In the genomic region with DNA sequence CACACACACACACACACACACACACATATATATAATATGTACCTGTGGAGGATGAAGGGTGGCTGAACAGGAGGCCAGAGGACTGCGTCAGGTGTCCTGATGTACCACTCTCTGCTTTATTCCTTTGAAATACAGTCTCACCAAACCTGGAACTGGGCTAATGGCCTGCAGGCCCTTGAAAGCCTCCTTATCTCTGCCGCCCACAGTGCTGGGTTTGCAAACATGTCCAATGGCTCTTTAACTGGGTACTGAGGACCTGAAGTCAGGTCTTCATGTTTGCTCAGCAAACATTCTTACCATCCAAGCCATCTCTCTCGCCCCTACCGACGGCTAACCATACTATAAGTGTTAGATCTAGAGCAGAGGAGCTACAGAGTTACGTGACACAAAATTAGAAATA, we compare ENCODE assay signal across 9 mouse cellular contexts. TPM values are rescaled to one million over a fixed set of nuclear protein-coding genes. Genes with fewer than 3 reads are reported as not detected.
DNase-seq lines count a peak whose midpoint lies in the region; ATAC-seq and TF ChIP-seq lines count a peak whose summit lies in the region.
"Had no signal": no experiment of that assay in that cellular context is flagged by ENCODE, and none has a peak within 500 bp of the region (broad histone marks: within the 10 kb centered on the region; RNA-seq: fewer than 3 reads in every experiment).

No protein-coding gene starts in this region.

- no peaks in the 10 kb centered on the region for H3K27me3 ChIP-seq in heart, embryonic 14.5 days (ENCODE audit: control insufficient read depth, insufficient read depth, low read length)
- H3K27me3 ChIP-seq in CH12.LX (replicated peaks) = no peaks in the 10 kb centered on the region
- H3K27me3 ChIP-seq in liver, postnatal 0 days (ENCODE audit: insufficient read depth, low read length) = no peaks in the 10 kb centered on the region
- no peaks in the 10 kb centered on the region for H3K27me3 ChIP-seq in hindbrain, embryonic 14.5 days (ENCODE audit: control insufficient read depth, insufficient read depth, low read length)
- no peaks in the 10 kb centered on the region for H3K27me3 ChIP-seq in midbrain, embryonic 13.5 days

- ATAC-seq in heart, embryonic 14.5 days (ENCODE audit: insufficient number of reproducible peaks, insufficient read depth, low FRiP score, low read depth) = no peak
- peak; percentile 33 for ATAC-seq in liver, postnatal 0 days
- no peak for ATAC-seq in hindbrain, embryonic 14.5 days (ENCODE audit: low FRiP score)
- no peak for ATAC-seq in midbrain, embryonic 13.5 days

- no peak for TF ChIP-seq CTCF in CH12.LX (conservative IDR thresholded peaks at IDR 0.05 in 1 of 2, IDR thresholded peaks at IDR 0.05 in 1 of 2; ENCODE audit: low read depth in 2 of 2, low read length in 2 of 2)
- no peak for TF ChIP-seq CTCF in embryonic fibroblast, embryonic 13.5 days (IDR thresholded peaks at IDR 0.05; ENCODE audit: borderline replicate concordance, insufficient read depth, low read length)
- no peak for TF ChIP-seq CTCF in liver, postnatal 0 days (IDR thresholded peaks at IDR 0.05; ENCODE audit: low read depth)

- peak overlapping the region; percentile 44 for H3K9ac ChIP-seq in heart, embryonic 14.5 days (ENCODE audit: low read length)
- H3K9ac ChIP-seq in CH12.LX (ENCODE audit: insufficient read depth, low read depth) = peak overlapping the region; percentile 9; the same call in 1 of the 2 replicates
- H3K9ac ChIP-seq in liver, postnatal 0 days (replicated peaks) = no peak overlapping the region; the same call in 1 of the 2 replicates
- no peak overlapping the region for H3K9ac ChIP-seq in hindbrain, embryonic 14.5 days
- H3K9ac ChIP-seq in midbrain, embryonic 13.5 days (replicated peaks) = no peak overlapping the region

- no peak for DNase-seq in heart, postnatal 14 days
- no peak for DNase-seq in CH12.LX (ENCODE audit: extremely low read depth)
- DNase-seq in liver, postnatal 0 days = no peak
- DNase-seq in hindbrain, embryonic 14.5 days (ENCODE audit: low spot score) = no peak
- DNase-seq in left cerebral cortex, postnatal 14 days (ENCODE audit: low spot score in 2 of 2) = no peak

- H3K27ac ChIP-seq in heart, embryonic 14.5 days (replicated peaks in 1 of 2; ENCODE audit: control insufficient read depth in 1 of 2, insufficient read depth in 1 of 2, low read depth in 2 of 2, low read length in 2 of 2) = peak overlapping the region; percentile 94 to 98
- H3K27ac ChIP-seq in CH12.LX (ENCODE audit: insufficient read depth, low read depth) = 0 out of 2 replicates have a peak overlapping the region, but pooled peaks have one; percentile 10
- peak overlapping the region; percentile 72 for H3K27ac ChIP-seq in embryonic fibroblast, embryonic 13.5 days (ENCODE audit: insufficient read depth, low read length)
- peak overlapping the region; percentile 86 for H3K27ac ChIP-seq in liver, postnatal 0 days (ENCODE audit: low read depth)
- no peak overlapping the region for H3K27ac ChIP-seq in hindbrain, embryonic 14.5 days
- H3K27ac ChIP-seq in midbrain, embryonic 13.5 days = no peak overlapping the region
- H3K27ac ChIP-seq: limb, embryonic 12.5 days had no signal

- H3K4me2 ChIP-seq in heart, embryonic 14.5 days (ENCODE audit: low read length) = peak overlapping the region; percentile 54; the same call in 1 of the 2 replicates
- H3K4me2 ChIP-seq in CH12.LX (ENCODE audit: insufficient read depth, low read depth, poor library complexity, severe bottlenecking) = 0 out of 2 replicates have a peak overlapping the region, but pooled peaks have one; percentile 64
- peak overlapping the region; percentile 87; the same call in 1 of the 2 replicates for H3K4me2 ChIP-seq in liver, postnatal 0 days (ENCODE audit: low read depth, low read length)
- H3K4me2 ChIP-seq in hindbrain, embryonic 14.5 days (replicated peaks) = no peak overlapping the region
- H3K4me2 ChIP-seq in midbrain, embryonic 13.5 days (replicated peaks) = no peak overlapping the region

- intact Hi-C loops in heart, postnatal 14 days (cut with DNase I) = loop anchor here (2.0 kb wide), 1 partner anchor 17 kb away; a partner anchor contains a TSS
- intact Hi-C loops in left cerebral cortex, postnatal 14 days (cut with DNase I) = no loop called here

- H3K9me3 ChIP-seq in heart, embryonic 14.5 days (ENCODE audit: control insufficient read depth, low read length) = no peaks in the 10 kb centered on the region
- H3K9me3 ChIP-seq in CH12.LX (replicated peaks; ENCODE audit: low read length) = no peaks in the 10 kb centered on the region
- no peaks in the 10 kb centered on the region for H3K9me3 ChIP-seq in liver, postnatal 0 days (ENCODE audit: low read length)
- H3K9me3 ChIP-seq in hindbrain, embryonic 14.5 days (ENCODE audit: control insufficient read depth, low read length) = no peaks in the 10 kb centered on the region
- H3K9me3 ChIP-seq in midbrain, embryonic 13.5 days = no peaks in the 10 kb centered on the region
- H3K9me3 ChIP-seq: limb, embryonic 12.5 days had no signal

- H3K4me3 ChIP-seq in heart, embryonic 14.5 days (ENCODE audit: control insufficient read depth in 1 of 2, insufficient read depth in 1 of 2, low read depth in 1 of 2, low read length in 2 of 2) = no peak overlapping the region
- no peak overlapping the region for H3K4me3 ChIP-seq in CH12.LX (replicated peaks in 1 of 3; ENCODE audit: low read depth in 2 of 3, low read length in 2 of 3, poor library complexity in 1 of 3)
- no peak overlapping the region for H3K4me3 ChIP-seq in embryonic fibroblast, embryonic 13.5 days (ENCODE audit: insufficient read depth, low read length)
- no peak overlapping the region for H3K4me3 ChIP-seq in liver, postnatal 0 days (ENCODE audit: low read depth, low read length)
- no peak overlapping the region for H3K4me3 ChIP-seq in hindbrain, embryonic 14.5 days (replicated peaks; ENCODE audit: low read length)
- no peak overlapping the region for H3K4me3 ChIP-seq in midbrain, embryonic 13.5 days (replicated peaks)

- TF ChIP-seq POLR2A in CH12.LX (IDR thresholded peaks at IDR 0.05; ENCODE audit: low read depth, low read length) = no peak
- TF ChIP-seq POLR2A in embryonic fibroblast, embryonic 13.5 days (IDR thresholded peaks at IDR 0.05; ENCODE audit: low read depth, low read length) = no peak

- no peaks in the 10 kb centered on the region for H3K79me2 ChIP-seq in CH12.LX (replicated peaks; ENCODE audit: control insufficient read depth, extremely low read depth, insufficient read depth, poor library complexity, severe bottlenecking)

- in situ Hi-C loops in CH12.LX (cut with MboI; ENCODE audit: low pct_ligation_motif_present, low pct_unique_long_range_greater_than_20kb, low sequenced_read_pairs) = no loop called here

- H3K36me3 ChIP-seq in heart, embryonic 14.5 days (ENCODE audit: control insufficient read depth, insufficient read depth, low read length) = no peaks in the 10 kb centered on the region
- no peaks in the 10 kb centered on the region for H3K36me3 ChIP-seq in CH12.LX (replicated peaks in 1 of 2; ENCODE audit: control insufficient read depth in 1 of 2, insufficient read depth in 1 of 2, low read length in 1 of 2)
- no peaks in the 10 kb centered on the region for H3K36me3 ChIP-seq in liver, postnatal 0 days (replicated peaks; ENCODE audit: insufficient read depth, low read length)
- H3K36me3 ChIP-seq in hindbrain, embryonic 14.5 days (replicated peaks; ENCODE audit: control insufficient read depth, insufficient read depth) = no peaks in the 10 kb centered on the region
- no peaks in the 10 kb centered on the region for H3K36me3 ChIP-seq in midbrain, embryonic 13.5 days
- H3K36me3 ChIP-seq: limb, embryonic 12.5 days had no signal

- H3K4me1 ChIP-seq in heart, embryonic 14.5 days (ENCODE audit: control insufficient read depth in 2 of 2, insufficient read depth in 2 of 2, low read length in 2 of 2) = peaks cover 46 to 48% of the 10 kb centered on the region in 2 experiments
- peaks cover 15 to 33% of the 10 kb centered on the region in 2 experiments for H3K4me1 ChIP-seq in CH12.LX (ENCODE audit: control insufficient read depth in 1 of 2, insufficient read depth in 2 of 2)
- peaks cover 29% of the 10 kb centered on the region for H3K4me1 ChIP-seq in embryonic fibroblast, embryonic 13.5 days (ENCODE audit: control insufficient read depth, insufficient read depth, low read length)
- peaks cover 45% of the 10 kb centered on the region for H3K4me1 ChIP-seq in liver, postnatal 0 days (ENCODE audit: insufficient read depth)
- peaks cover 6% of the 10 kb centered on the region; the same call in 1 of the 2 replicates for H3K4me1 ChIP-seq in hindbrain, embryonic 14.5 days (replicated peaks; ENCODE audit: control insufficient read depth, insufficient read depth, low read length)
- peaks cover 13% of the 10 kb centered on the region for H3K4me1 ChIP-seq in midbrain, embryonic 13.5 days (replicated peaks)

- TF ChIP-seq EP300 in CH12.LX (IDR thresholded peaks at IDR 0.05; ENCODE audit: low read length) = no peak
- no peak for TF ChIP-seq EP300 in liver, postnatal 0 days (IDR thresholded peaks at IDR 0.05; ENCODE audit: low read depth)

- dilution Hi-C loops in CH12.LX (cut with MboI; ENCODE audit: extremely low pct_ligation_motif_present, extremely low pct_unique_long_range_greater_than_20kb, low sequenced_read_pairs) = no loop called here

- WGBS in heart, embryonic 14.5 days = 67% methylated on average over 6 of the region's 6 CpGs
- 74% methylated on average over 6 of the region's 6 CpGs for WGBS in liver, postnatal 0 days (ENCODE audit: insufficient replicate concordance)
- 84% methylated on average over 6 of the region's 6 CpGs for WGBS in hindbrain, embryonic 14.5 days
- WGBS in midbrain, embryonic 13.5 days = 91% methylated on average over 6 of the region's 6 CpGs

- no peak for TF ChIP-seq RAD21 in CH12.LX (IDR thresholded peaks at IDR 0.05; ENCODE audit: low read depth, low read length)

RNA-seq across cellular contexts. Expression of a gene that starts 17.9 kb away (rescaled TPM):
- polyA plus RNA-seq in heart, embryonic 14.5 days (2014; fragmentation: Nextera tagmentation; extraction: Ambion mirVana) = 33.2 and 38.2 TPM in 2 replicates
- total RNA-seq in heart, postnatal 14 days (2021) = 10 to 100 TPM; 88.3 to 89.1 TPM
- total RNA-seq in CH12.LX (2012; rRNA removed) (13.6 and 13.7 TPM in 2 replicates), CH12.LX (2014; rRNA removed) (21.6 and 22.9 TPM in 2 replicates)
- polyA plus RNA-seq in CH12.LX (2012; ENCODE audit: insufficient read length, low read depth) = 23.7 and 29.4 TPM in 2 replicates
- 56.7 and 56.9 TPM in 2 replicates for polyA plus RNA-seq in embryonic fibroblast, embryonic 13.5 days (2011; ENCODE audit: insufficient read length, low read depth, missing spikeins)
- polyA plus RNA-seq in liver, postnatal 0 days (2015; fragmentation: Nextera tagmentation; extraction: Ambion mirVana) = 15.9 and 18.5 TPM in 2 replicates
- polyA plus RNA-seq in hindbrain, embryonic 14.5 days (2014; fragmentation: Nextera tagmentation; extraction: Ambion mirVana) = 45.3 and 47.0 TPM in 2 replicates
- 39.4 and 40.5 TPM in 2 replicates for polyA plus RNA-seq in midbrain, embryonic 13.5 days (2015; fragmentation: Nextera tagmentation; extraction: Ambion mirVana)
- total RNA-seq in left cerebral cortex, postnatal 14 days (2021) = 10 to 100 TPM; 88.8 to 95.6 TPM

RNA-seq across cellular contexts. Expression of a gene that starts 34.8 kb away (rescaled TPM):
- polyA plus RNA-seq in heart, embryonic 14.5 days (2014; fragmentation: Nextera tagmentation; extraction: Ambion mirVana) = 19.9 and 22.7 TPM in 2 replicates
- total RNA-seq in heart, postnatal 14 days (2021) = 10 to 100 TPM; 11.9 to 12.2 TPM
- total RNA-seq in CH12.LX (2012; rRNA removed) (20.9 and 23.9 TPM in 2 replicates), CH12.LX (2014; rRNA removed) (23.3 and 24.6 TPM in 2 replicates)
- 21.2 and 22.9 TPM in 2 replicates for polyA plus RNA-seq in CH12.LX (2012; ENCODE audit: insufficient read length, low read depth)
- polyA plus RNA-seq in embryonic fibroblast, embryonic 13.5 days (2011; ENCODE audit: insufficient read length, low read depth, missing spikeins) = 9.3 and 11.4 TPM in 2 replicates
- 14.6 and 17.9 TPM in 2 replicates for polyA plus RNA-seq in liver, postnatal 0 days (2015; fragmentation: Nextera tagmentation; extraction: Ambion mirVana)
- 26.0 and 26.1 TPM in 2 replicates for polyA plus RNA-seq in hindbrain, embryonic 14.5 days (2014; fragmentation: Nextera tagmentation; extraction: Ambion mirVana)
- polyA plus RNA-seq in midbrain, embryonic 13.5 days (2015; fragmentation: Nextera tagmentation; extraction: Ambion mirVana) = 23.7 and 27.6 TPM in 2 replicates
- total RNA-seq in left cerebral cortex, postnatal 14 days (2021) = 10 to 100 TPM; 17.1 to 18.8 TPM

Comparison
In these comparisons a context has a peak if more than half of its experiments do, and no peak if none do; other contexts are left out.
1. H3K27ac ChIP-seq: peak in heart, embryonic 14.5 days (2 of 2), CH12.LX (single experiment), embryonic fibroblast, embryonic 13.5 days (single experiment) and liver, postnatal 0 days (single experiment); none in hindbrain, embryonic 14.5 days (single experiment) and midbrain, embryonic 13.5 days (single experiment).
2. H3K4me2 ChIP-seq: peak in heart, embryonic 14.5 days (single experiment), CH12.LX (single experiment) and liver, postnatal 0 days (single experiment); none in hindbrain, embryonic 14.5 days (single experiment) and midbrain, embryonic 13.5 days (single experiment).
3. H3K9ac ChIP-seq: peak in heart, embryonic 14.5 days (single experiment) and CH12.LX (single experiment); none in liver, postnatal 0 days (single experiment), hindbrain, embryonic 14.5 days (single experiment) and midbrain, embryonic 13.5 days (single experiment).